Mouse (Mus musculus) kidney, postnatal 0 days (tissue): ENCODE results near the gene Epb41l1. TPM values are rescaled to one million over a fixed set of nuclear protein-coding genes. Genes with fewer than 3 reads are reported as not detected.
A peak's percentile ranks its signal among the peaks of the same experiment; 100 is the strongest.
"Not testable (repeated sequence)": the region's sequence is repeated elsewhere in the genome, so short reads cannot be mapped to it uniquely, and the experiment has no call there.

Source experiments
- ATAC-seq: fragments of 200-750 bp; cut with Nextera tagmentation; replicated peaks from 2 replicates; pipeline ENCODE4 v1.8.0; 2017; ENCODE audit warnings: low read depth, moderate number of reproducible peaks, moderate TSS enrichment, moderate library complexity; ENCODE audit not compliant: low FRiP score
- DNase-seq: peaks from one replicate; pipeline ENCODE4 v3.0.0-alpha.2; 2016; ENCODE audit warnings: low spot score
- H3K27ac ChIP-seq: fragments of 300-500 bp; sonication (generic); 2 replicates; pipeline ENCODE4 v1.5.1; 2014; ENCODE audit warnings: mild to moderate bottlenecking
- H3K27me3 ChIP-seq: fragments of 300-500 bp; sonication (generic); 2 replicates; pipeline ENCODE4 v1.6.1; 2014; ENCODE audit warnings: low read length, mixed read lengths; ENCODE audit not compliant: insufficient read depth
- H3K36me3 ChIP-seq: fragments of 300-500 bp; sonication (generic); 2 replicates; pipeline ENCODE4 v1.6.1; 2014; ENCODE audit warnings: low read length, mixed read lengths; ENCODE audit not compliant: insufficient read depth
- H3K4me1 ChIP-seq: fragments of 300-500 bp; sonication (generic); replicated peaks from 2 replicates; pipeline ENCODE4 v1.6.1; 2014; ENCODE audit warnings: antibody characterized with exemption, low read length, mixed read lengths; ENCODE audit not compliant: insufficient read depth
- H3K4me2 ChIP-seq: fragments of 300-500 bp; sonication (generic); 2 replicates; pipeline ENCODE4 v1.6.1; 2014; ENCODE audit warnings: mild to moderate bottlenecking, low read length, moderate library complexity, mixed read lengths
- H3K4me3 ChIP-seq: fragments of 300-500 bp; sonication (generic); replicated peaks from 2 replicates; pipeline ENCODE4 v1.5.1; 2014; ENCODE audit warnings: low read depth, low read length
- H3K9ac ChIP-seq: fragments of 300-500 bp; sonication (generic); 2 replicates; pipeline ENCODE4 v1.6.1; 2014; ENCODE audit warnings: low read depth, low read length
- H3K9me3 ChIP-seq: fragments of 300-500 bp; sonication (generic); replicated peaks from 2 replicates; pipeline ENCODE4 v1.6.1; 2016; ENCODE audit warnings: low read length, inconsistent platforms, mixed read lengths
- CTCF ChIP-seq: IDR thresholded peaks from 2 replicates; pipeline ENCODE4 v1.5.1; 2016; ENCODE audit warnings: antibody characterized with exemption, low read depth, mild to moderate bottlenecking, moderate library complexity
- WGBS: fragments of 180-500 bp; shearing (Covaris S2); extraction: QIAGEN DNeasy Blood & Tissue Kit; methylation state at CpG from one replicate; pipeline ENCODE4 v1.1.7; 2014; 5-methylcytosine and 5-hydroxymethylcytosine counted together
- polyA plus RNA-seq: library from polyadenylated mRNA; unstranded; fragments of >200 nt; fragmentation: Nextera tagmentation; extraction: Ambion mirVana; gene quantifications from 2 replicates; pipeline ENCODE4 v1.2.1, GENCODE M21; 2015

Gene Epb41l1
- polyA plus RNA-seq, 1 experiment from 2014 or later = 1.6 TPM

GRCm38 (mm10) chr2:156408168-156408567 lies 12.5 kb upstream of the Epb41l1 start:
- no peak for ATAC-seq
- Histone ChIP-seq H3K9me3 (no peaks in the 10 kb centered on the region), H3K9ac (no peak overlapping the region), H3K27ac (no peak overlapping the region), H3K27me3 (no peaks in the 10 kb centered on the region), H3K4me3 (no peak overlapping the region), H3K4me2 (no peak overlapping the region), H3K4me1 (no peaks in the 10 kb centered on the region), H3K36me3 (no peaks in the 10 kb centered on the region)
- 39% methylated on average over 8 of the region's 8 CpGs for WGBS
- DNase-seq = no peak
- no peak for TF ChIP-seq CTCF

DNA sequence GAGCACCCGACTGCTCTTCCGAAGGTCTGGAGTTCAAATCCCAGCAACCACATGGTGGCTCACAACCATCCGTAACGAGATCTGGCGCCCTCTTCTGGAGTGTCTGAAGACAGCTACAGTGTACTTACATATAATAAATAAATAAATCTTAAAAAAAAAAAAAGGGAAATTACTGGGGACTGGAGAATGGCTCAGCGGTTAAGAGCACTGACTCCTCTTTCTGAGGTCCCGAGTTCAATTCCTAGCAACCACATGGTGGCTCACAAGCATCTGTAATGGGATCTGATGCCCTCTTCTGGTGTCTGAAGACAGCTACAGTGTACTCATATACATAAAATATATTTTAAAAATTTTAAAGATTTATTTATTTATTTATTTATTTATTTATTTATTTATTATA lies 9.4 kb upstream of the Epb41l1 start:
- not testable (repeated sequence) for H3K9ac ChIP-seq, ATAC-seq, H3K36me3 ChIP-seq, H3K27ac ChIP-seq, H3K27me3 ChIP-seq, H3K9me3 ChIP-seq, H3K4me2 ChIP-seq, DNase-seq, H3K4me3 ChIP-seq, H3K4me1 ChIP-seq
- 89% methylated on average over 4 of the region's 7 CpGs for WGBS

DNA sequence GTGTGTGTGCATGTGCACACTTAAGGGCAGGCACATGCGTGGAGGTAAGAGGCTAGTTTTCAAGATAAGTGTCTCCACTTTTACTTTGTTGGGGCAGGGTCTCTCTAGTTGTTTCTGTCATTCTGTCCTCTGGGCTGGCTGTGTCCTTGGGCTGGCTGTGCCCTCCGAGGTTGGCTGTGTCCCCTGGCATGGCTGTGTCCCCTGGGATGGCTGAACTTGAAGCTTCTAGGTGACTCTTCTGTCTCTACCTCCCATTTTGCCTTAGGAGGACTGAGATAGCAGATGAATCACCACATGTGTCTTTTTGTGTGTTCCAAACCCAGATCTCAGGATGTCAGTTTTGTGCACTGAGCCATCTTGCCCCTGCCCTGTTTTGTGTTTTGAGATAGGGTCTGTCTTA lies 5.7 kb upstream of the Epb41l1 start:
- H3K9me3 ChIP-seq = no peaks in the 10 kb centered on the region
- no peak overlapping the region for H3K4me2 ChIP-seq
- H3K36me3 ChIP-seq = no peaks in the 10 kb centered on the region
- no peak overlapping the region for H3K27ac ChIP-seq
- no peak for DNase-seq
- H3K4me1 ChIP-seq = no peaks in the 10 kb centered on the region
- H3K27me3 ChIP-seq = no peaks in the 10 kb centered on the region
- no peak overlapping the region for H3K4me3 ChIP-seq
- no peak overlapping the region for H3K9ac ChIP-seq
- no peak for ATAC-seq
- WGBS = 71% methylated on average over 2 of the region's 2 CpGs
- no peak for TF ChIP-seq CTCF

- Histone ChIP-seq H3K36me3 (no peaks in the 10 kb centered on the region), H3K27me3 (no peaks in the 10 kb centered on the region), H3K9ac (no peak overlapping the region), H3K9me3 (no peaks in the 10 kb centered on the region), H3K4me2 (no peak overlapping the region), H3K4me3 (no peak overlapping the region), H3K27ac (no peak overlapping the region), H3K4me1 (no peaks in the 10 kb centered on the region; the same call in 1 of the 2 replicates)
- ATAC-seq (no peak), DNase-seq (no peak)
- WGBS = 78% methylated on average over 5 of the region's 5 CpGs
- no peak for TF ChIP-seq CTCF
Measured at GRCm38 (mm10) chr2:156415674-156416073, 5.0 kb upstream of the Epb41l1 start.

GRCm38 (mm10) chr2:156417194-156417593 lies 3.5 kb upstream of the Epb41l1 start:
- ATAC-seq (no peak), DNase-seq (no peak)
- Histone ChIP-seq H3K27me3 (no peaks in the 10 kb centered on the region), H3K27ac (no peak overlapping the region), H3K36me3 (no peaks in the 10 kb centered on the region), H3K4me1 (no peaks in the 10 kb centered on the region; the same call in 1 of the 2 replicates), H3K9me3 (no peaks in the 10 kb centered on the region), H3K4me2 (no peak overlapping the region), H3K4me3 (no peak overlapping the region), H3K9ac (no peak overlapping the region)
- WGBS = 35% methylated on average over 1 of the region's 1 CpGs
- TF ChIP-seq CTCF = no peak

DNA sequence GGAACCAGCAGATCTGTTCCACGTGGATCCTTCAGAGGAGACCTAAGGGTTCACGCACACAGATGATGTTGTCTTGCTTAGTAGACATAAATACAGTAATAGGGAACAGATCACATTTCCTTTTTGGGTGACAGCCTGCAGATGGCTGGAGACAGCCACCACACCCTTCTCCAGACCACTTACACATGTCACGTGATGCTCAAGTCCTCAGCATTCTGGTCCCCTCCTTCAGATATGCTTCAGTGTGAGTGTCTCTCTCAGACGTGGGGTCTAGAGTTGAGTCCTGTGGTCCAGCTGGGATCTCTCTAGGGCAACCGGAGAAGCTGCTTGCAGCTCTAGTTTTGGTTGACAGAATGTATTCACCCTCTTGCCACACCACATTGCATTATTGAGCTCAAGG lies 2.2 kb upstream of the Epb41l1 start:
- Histone ChIP-seq H3K4me1 (no peaks in the 10 kb centered on the region; the same call in 1 of the 2 replicates), H3K9ac (no peak overlapping the region), H3K27ac (no peak overlapping the region), H3K9me3 (no peaks in the 10 kb centered on the region), H3K36me3 (no peaks in the 10 kb centered on the region), H3K4me3 (no peak overlapping the region), H3K27me3 (no peaks in the 10 kb centered on the region), H3K4me2 (no peak overlapping the region)
- TF ChIP-seq CTCF = no peak
- WGBS = 68% methylated on average over 5 of the region's 5 CpGs
- DNase-seq (no peak), ATAC-seq (no peak)

DNA sequence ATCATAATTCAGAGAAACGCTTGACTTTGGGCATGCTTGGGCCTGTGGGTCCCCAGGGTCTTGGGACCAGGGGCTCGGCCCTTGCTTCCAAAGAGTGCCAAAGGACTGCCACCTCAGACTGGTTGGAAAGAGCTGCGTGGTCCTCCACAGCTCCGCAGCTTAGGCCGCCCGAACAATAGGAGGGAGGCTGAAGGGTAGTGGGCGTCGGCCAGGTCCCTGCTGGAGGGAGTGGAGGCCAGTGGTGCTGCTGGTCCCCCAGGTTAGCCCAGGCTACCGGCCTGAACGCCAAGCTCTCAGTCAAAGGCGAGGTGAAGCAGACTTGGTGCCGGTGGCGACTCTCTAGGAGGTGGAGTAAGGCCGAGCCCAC lies 399 bp upstream of the Epb41l1 start:
- no peaks in the 10 kb centered on the region; the same call in 1 of the 2 replicates for H3K4me1 ChIP-seq

More for the DNA sequence above, 399 bp upstream of the Epb41l1 start:
- DNase-seq (no peak), ATAC-seq (peak; percentile 12; the same call in 1 of the 2 replicates)
- peak overlapping the region; percentile 95 for H3K4me2 ChIP-seq
- H3K9ac ChIP-seq = peak overlapping the region; percentile 68
- 18% methylated on average over 14 of the region's 14 CpGs for WGBS
- no peaks in the 10 kb centered on the region for H3K9me3 ChIP-seq
- no peaks in the 10 kb centered on the region for H3K36me3 ChIP-seq
- H3K27ac ChIP-seq = no peak overlapping the region
- H3K4me3 ChIP-seq = peak overlapping the region; percentile 60
- H3K27me3 ChIP-seq = no peaks in the 10 kb centered on the region
- TF ChIP-seq CTCF = no peak
